ENCODE assay signal across 7 mouse cellular contexts in the genomic region with DNA sequence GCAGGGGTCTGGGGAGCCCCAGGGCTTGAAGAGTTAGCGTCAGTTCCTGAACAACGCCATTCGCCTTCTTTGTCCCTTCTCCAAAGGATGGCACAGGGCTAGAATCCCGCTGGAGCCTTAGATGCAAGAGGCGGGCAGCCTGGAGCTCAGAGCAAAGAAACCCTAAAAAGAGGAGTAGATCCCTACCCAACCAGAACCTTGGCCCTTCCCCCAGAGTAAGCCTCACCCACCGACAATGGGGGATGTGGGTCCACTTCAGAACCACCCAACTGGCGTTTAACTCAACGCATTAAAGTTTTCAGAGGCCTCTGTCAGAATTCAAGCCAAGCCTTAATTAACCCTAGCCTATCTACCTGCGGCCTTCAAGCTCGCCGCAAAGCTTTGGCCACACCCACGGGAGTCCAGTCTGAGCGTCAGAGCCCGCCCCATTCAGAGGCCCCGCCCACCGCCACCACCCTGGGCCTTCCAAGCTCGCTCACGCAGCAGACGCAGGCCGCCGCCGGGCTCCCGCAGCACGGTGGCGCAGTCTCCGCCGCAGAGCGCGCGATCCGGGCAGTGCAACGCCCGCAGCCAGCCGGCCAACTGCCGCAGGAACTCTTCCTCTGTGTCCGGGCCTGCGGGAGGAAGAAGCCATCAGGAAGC. TPM values are rescaled to one million over a fixed set of nuclear protein-coding genes. Genes with fewer than 3 reads are reported as not detected.
DNase-seq lines count a peak whose midpoint lies in the region; ATAC-seq and TF ChIP-seq lines count a peak whose summit lies in the region.

No protein-coding gene starts in this region.

- intact Hi-C loops in left cerebral cortex, postnatal 36 days (cut with DNase I) = no loop called here

- peak; percentile 93 for TF ChIP-seq POLR2A in small intestine, adult 2 months (IDR thresholded peaks at IDR 0.05; ENCODE audit: low read depth, low read length)

- no peaks in the 10 kb centered on the region; the same call in 1 of the 2 replicates for H3K4me1 ChIP-seq in intestine, postnatal 0 days (replicated peaks; ENCODE audit: control insufficient read depth, insufficient read depth, low read length)
- H3K4me1 ChIP-seq in midbrain, embryonic 10.5 days = peaks cover 33% of the 10 kb centered on the region
- H3K4me1 ChIP-seq in small intestine, adult 2 months (ENCODE audit: control insufficient read depth, insufficient read depth, insufficient read length, low read length) = peaks cover 7% of the 10 kb centered on the region; the same call in 1 of the 2 replicates

- H3K4me2 ChIP-seq in intestine, postnatal 0 days (replicated peaks; ENCODE audit: low read depth) = peak overlapping the region; percentile 94

- H3K36me3 ChIP-seq in intestine, postnatal 0 days (ENCODE audit: control insufficient read depth, insufficient read depth) = peaks cover 17% of the 10 kb centered on the region
- peaks cover 9% of the 10 kb centered on the region; the same call in 1 of the 2 replicates for H3K36me3 ChIP-seq in midbrain, embryonic 10.5 days
- H3K36me3 ChIP-seq in small intestine, adult 2 months (ENCODE audit: control insufficient read depth, insufficient read depth, low read length) = peaks cover 13% of the 10 kb centered on the region

- WGBS in intestine, postnatal 0 days = 8% methylated on average over 37 of the region's 37 CpGs
- WGBS in midbrain, embryonic 10.5 days = 7% methylated on average over 37 of the region's 37 CpGs
- 9% methylated on average over 37 of the region's 37 CpGs for WGBS in small intestine, adult 2 months

- H3K27ac ChIP-seq in intestine, postnatal 0 days (ENCODE audit: low read depth, low read length) = peak overlapping the region; percentile 99
- peak overlapping the region; percentile 89 for H3K27ac ChIP-seq in midbrain, embryonic 10.5 days (replicated peaks)
- peak overlapping the region; percentile 91 for H3K27ac ChIP-seq in small intestine, adult 2 months (ENCODE audit: insufficient read depth, low read depth, low read length)

- no peaks in the 10 kb centered on the region for H3K27me3 ChIP-seq in intestine, postnatal 0 days (replicated peaks; ENCODE audit: control insufficient read depth, insufficient read depth, low read length)
- peaks cover 39% of the 10 kb centered on the region for H3K27me3 ChIP-seq in midbrain, embryonic 10.5 days (ENCODE audit: low read depth, poor library complexity, severe bottlenecking)
- no peaks in the 10 kb centered on the region for H3K27me3 ChIP-seq in small intestine, adult 2 months (ENCODE audit: control insufficient read depth, insufficient read depth, low read length)

- peak overlapping the region; percentile 81 for H3K4me3 ChIP-seq in intestine, postnatal 0 days (ENCODE audit: low read depth, low read length)
- peak overlapping the region; percentile 85 for H3K4me3 ChIP-seq in midbrain, embryonic 10.5 days
- H3K4me3 ChIP-seq in small intestine, adult 2 months (ENCODE audit: low read depth, low read length) = peak overlapping the region; percentile 74

- ATAC-seq in intestine, postnatal 0 days = peak; percentile 85

- peak overlapping the region; percentile 86 for H3K9ac ChIP-seq in intestine, postnatal 0 days (ENCODE audit: low read depth, low read length)

- peak; percentile 60 for TF ChIP-seq CTCF in intestine, postnatal 0 days (IDR thresholded peaks at IDR 0.05; ENCODE audit: low read depth)
- no peak for TF ChIP-seq CTCF in small intestine, adult 2 months (IDR thresholded peaks at IDR 0.05; ENCODE audit: extremely low read depth, insufficient read length, insufficient replicate concordance, low read depth, low read length)

- DNase-seq in adrenal gland, postnatal 14 days = peak; percentile 95
- DNase-seq in embryo, embryonic 9.5 days (ENCODE audit: extremely low spot score) = peak; percentile 85
- DNase-seq in gastrocnemius, postnatal 4 days (ENCODE audit: low spot score in 2 of 2) = peak; percentile 73 to 88
- peak; percentile 90 to 91 for DNase-seq in left cerebral cortex, postnatal 36 days (ENCODE audit: low spot score in 2 of 2)
- peak; percentile 87 for DNase-seq in midbrain, embryonic 10.5 days (ENCODE audit: low spot score)

- H3K9me3 ChIP-seq in intestine, postnatal 0 days (ENCODE audit: control insufficient read depth) = no peaks in the 10 kb centered on the region
- H3K9me3 ChIP-seq in midbrain, embryonic 10.5 days (replicated peaks) = peaks cover 8% of the 10 kb centered on the region; the same call in 1 of the 2 replicates

RNA-seq across cellular contexts. Expression of gene Fam98c, which starts 0.7 kb away (rescaled TPM):
- 8.0 and 15.8 TPM in 2 replicates for total RNA-seq in adrenal gland, postnatal 14 days (2021)
- 10 to 100 TPM; 12.8 to 13.2 TPM for total RNA-seq in gastrocnemius, postnatal 4 days (2021)
- polyA plus RNA-seq in intestine, postnatal 0 days (2015; fragmentation: Nextera tagmentation; extraction: Ambion mirVana) = 75.9 and 83.4 TPM in 2 replicates
- 10 to 100 TPM; 35.3 to 40.3 TPM for total RNA-seq in left cerebral cortex, postnatal 36 days (2021)
- 13.7 and 14.8 TPM in 2 replicates for polyA plus RNA-seq in midbrain, embryonic 10.5 days (2016; fragmentation: Nextera tagmentation; extraction: Ambion mirVana)
- 72.6 and 216 TPM in 2 replicates for polyA plus RNA-seq in small intestine, adult 2 months (2012; rRNA removed)

RNA-seq across cellular contexts. Expression of gene Ggn, which starts 14.7 kb away (rescaled TPM):
- 1.1 and 1.2 TPM in 2 replicates for total RNA-seq in adrenal gland, postnatal 14 days (2021)
- under 1 TPM; 0.36 to 0.81 TPM for total RNA-seq in gastrocnemius, postnatal 4 days (2021)
- polyA plus RNA-seq in intestine, postnatal 0 days (2015; fragmentation: Nextera tagmentation; extraction: Ambion mirVana) = 0.27 and 0.34 TPM in 2 replicates
- 1 to 10 TPM in 1 of 2 experiments, under 1 TPM in 1; 0.88 to 1.4 TPM for total RNA-seq in left cerebral cortex, postnatal 36 days (2021)
- polyA plus RNA-seq in midbrain, embryonic 10.5 days (2016; fragmentation: Nextera tagmentation; extraction: Ambion mirVana) = 1.2 and 1.3 TPM in 2 replicates
- polyA plus RNA-seq in small intestine, adult 2 months (2012; rRNA removed) = 0.74 and 0.88 TPM in 2 replicates

RNA-seq across cellular contexts. Expression of gene Spred3, which starts 14.9 kb away (rescaled TPM):
- total RNA-seq in adrenal gland, postnatal 14 days (2021) = 6.6 and 6.9 TPM in 2 replicates
- total RNA-seq in gastrocnemius, postnatal 4 days (2021) = 1 to 10 TPM; 2.9 to 3.3 TPM
- 0.52 and 0.93 TPM in 2 replicates for polyA plus RNA-seq in intestine, postnatal 0 days (2015; fragmentation: Nextera tagmentation; extraction: Ambion mirVana)
- 10 to 100 TPM; 41.8 to 62.4 TPM for total RNA-seq in left cerebral cortex, postnatal 36 days (2021)
- polyA plus RNA-seq in midbrain, embryonic 10.5 days (2016; fragmentation: Nextera tagmentation; extraction: Ambion mirVana) = 4.1 and 5.2 TPM in 2 replicates
- polyA plus RNA-seq in small intestine, adult 2 months (2012; rRNA removed) = 1.2 and 1.9 TPM in 2 replicates

RNA-seq across cellular contexts. Expression of gene Rasgrp4, which starts 20.7 kb away (rescaled TPM):
- total RNA-seq in adrenal gland, postnatal 14 days (2021) = 1.8 and 2.2 TPM in 2 replicates
- total RNA-seq in gastrocnemius, postnatal 4 days (2021) = 1 to 10 TPM; 2.3 to 3.0 TPM
- 0.21 and 0.29 TPM in 2 replicates for polyA plus RNA-seq in intestine, postnatal 0 days (2015; fragmentation: Nextera tagmentation; extraction: Ambion mirVana)
- 1 to 10 TPM in 1 of 2 experiments, under 1 TPM in 1; 0.89 to 2.5 TPM for total RNA-seq in left cerebral cortex, postnatal 36 days (2021)
- 0.33 and 0.76 TPM in 2 replicates for polyA plus RNA-seq in midbrain, embryonic 10.5 days (2016; fragmentation: Nextera tagmentation; extraction: Ambion mirVana)
- 3.3 TPM in 2 replicates for polyA plus RNA-seq in small intestine, adult 2 months (2012; rRNA removed)

RNA-seq across cellular contexts. Expression of gene Psmd8, which starts 25.2 kb away (rescaled TPM):
- 212 and 215 TPM in 2 replicates for total RNA-seq in adrenal gland, postnatal 14 days (2021)
- 100 to 1,000 TPM; 174 to 187 TPM for total RNA-seq in gastrocnemius, postnatal 4 days (2021)
- 205 and 209 TPM in 2 replicates for polyA plus RNA-seq in intestine, postnatal 0 days (2015; fragmentation: Nextera tagmentation; extraction: Ambion mirVana)
- total RNA-seq in left cerebral cortex, postnatal 36 days (2021) = 100 to 1,000 TPM; 126 to 136 TPM
- polyA plus RNA-seq in midbrain, embryonic 10.5 days (2016; fragmentation: Nextera tagmentation; extraction: Ambion mirVana) = 295 and 312 TPM in 2 replicates
- polyA plus RNA-seq in small intestine, adult 2 months (2012; rRNA removed) = 73.0 and 127 TPM in 2 replicates

Comparison
In these comparisons a context has a peak if more than half of its experiments do, and no peak if none do; other contexts are left out.
1. Peak in every context shown above with its lines: DNase-seq, ATAC-seq, H3K4me3 ChIP-seq and H3K27ac ChIP-seq.